Mouse (Mus musculus): ENCODE measurements at regions not wholly inside any gene's neighbourhood (a gene's known extent, or its start where the extent isn't known, plus 50 kb on each side); places are given as distances from the start of the nearest gene placed in this dataset.

DNA sequence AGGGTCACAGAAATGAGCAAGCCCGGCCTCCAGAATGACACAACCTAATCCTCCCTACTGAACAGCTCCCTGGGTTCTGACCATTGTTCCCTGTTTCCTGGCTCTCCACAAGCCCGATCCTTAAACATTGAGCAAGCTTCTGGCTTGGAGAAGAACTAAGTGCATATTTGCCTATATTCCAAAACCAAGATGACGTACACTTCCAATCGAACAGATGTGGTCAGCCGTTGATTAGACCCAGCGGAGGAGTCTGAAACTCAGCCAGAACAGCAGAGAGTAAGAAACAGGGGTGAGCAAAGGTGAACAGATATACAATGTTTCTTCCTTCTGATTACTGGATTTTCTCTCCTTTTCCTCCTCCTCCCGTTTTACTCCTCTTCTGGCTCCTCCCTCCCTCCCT lies 146.8 kb upstream of the Lyplal1 start:
- no peak for DNase-seq (ENCODE audit: low read depth, low spot score)
- no peaks in the 10 kb centered on the region for H3K27me3 ChIP-seq (ENCODE audit: control insufficient read depth in 1 of 2, insufficient read depth in 2 of 2, low read length in 2 of 2)
- no peaks in the 10 kb centered on the region for H3K9me3 ChIP-seq (replicated peaks; ENCODE audit: insufficient read depth, low read length)

GRCm38 (mm10) chr1:186263196-186263595 lies 146.1 kb upstream of the Lyplal1 start:
- no peak overlapping the region for H3K4me3 ChIP-seq (ENCODE audit: control insufficient read depth in 1 of 2, insufficient read depth in 1 of 2, low read depth in 2 of 2, low read length in 2 of 2)
- no peaks in the 10 kb centered on the region for H3K36me3 ChIP-seq (ENCODE audit: control insufficient read depth in 1 of 2, insufficient read depth in 2 of 2, low read length in 2 of 2)
- TF ChIP-seq NRF1 (IDR thresholded peaks at IDR 0.05; ENCODE audit: insufficient read depth, low read depth, low read length, poor library complexity, severe bottlenecking) (no peak), MXI1 (IDR thresholded peaks at IDR 0.05; ENCODE audit: low read depth, low read length) (no peak), GATA1 (IDR thresholded peaks at IDR 0.05; ENCODE audit: low read depth, low read length) (no peak), RCOR1 (IDR thresholded peaks at IDR 0.05; ENCODE audit: low read depth, low read length) (no peak), HCFC1 (IDR thresholded peaks at IDR 0.05; ENCODE audit: low read depth, low read length) (no peak), ETS1 (IDR thresholded peaks at IDR 0.05; ENCODE audit: low read depth, low read length) (no peak), TBP (IDR thresholded peaks at IDR 0.05; ENCODE audit: low read depth, low read length) (no peak), TAL1 (IDR thresholded peaks at IDR 0.05; ENCODE audit: low read length) (no peak), ZMIZ1 (IDR thresholded peaks at IDR 0.05; ENCODE audit: low read depth, low read length) (no peak), ZC3H11A (IDR thresholded peaks at IDR 0.05; ENCODE audit: low read depth, low read length) (no peak), CHD1 (IDR thresholded peaks at IDR 0.05; ENCODE audit: low read depth, low read length) (no peak), RAD21 (IDR thresholded peaks at IDR 0.05; ENCODE audit: low read depth, low read length) (no peak), POLR2A (IDR thresholded peaks at IDR 0.05; ENCODE audit: control insufficient read depth in 1 of 2, insufficient read depth in 1 of 2, low read depth in 1 of 2, low read length in 2 of 2, poor library complexity in 1 of 2) (no peak), USF1 (IDR thresholded peaks at IDR 0.05; ENCODE audit: low read depth, low read length) (no peak), MYC (IDR thresholded peaks at IDR 0.05; ENCODE audit: low read depth, low read length) (no peak), TCF12 (IDR thresholded peaks at IDR 0.05; ENCODE audit: low read depth, low read length) (no peak)
- no peaks in the 10 kb centered on the region for H3K79me2 ChIP-seq (ENCODE audit: control insufficient read depth, insufficient read depth, low read length, poor library complexity)
- H3K9ac ChIP-seq (ENCODE audit: control insufficient read depth, low read depth, low read length, poor library complexity, severe bottlenecking): no peak overlapping the region
- DNase-seq (ENCODE audit: low read depth, low spot score): no peak
- H3K4me1 ChIP-seq (ENCODE audit: control insufficient read depth in 1 of 2, insufficient read depth in 2 of 2, low read length in 2 of 2): no peaks in the 10 kb centered on the region
- no peaks in the 10 kb centered on the region for H3K27me3 ChIP-seq (ENCODE audit: control insufficient read depth in 1 of 2, insufficient read depth in 2 of 2, low read length in 2 of 2)
- H3K27ac ChIP-seq (ENCODE audit: control insufficient read depth, low read depth, low read length): no peak overlapping the region
- H3K9me3 ChIP-seq (replicated peaks; ENCODE audit: insufficient read depth, low read length): no peaks in the 10 kb centered on the region

More for the DNA sequence above, 146.8 kb upstream of the Lyplal1 start:
- Histone ChIP-seq H3K4me3 (ENCODE audit: control insufficient read depth in 1 of 2, insufficient read depth in 1 of 2, low read depth in 2 of 2, low read length in 2 of 2) (no peak overlapping the region), H3K9ac (ENCODE audit: control insufficient read depth, low read depth, low read length, poor library complexity, severe bottlenecking) (no peak overlapping the region), H3K36me3 (ENCODE audit: control insufficient read depth in 1 of 2, insufficient read depth in 2 of 2, low read length in 2 of 2) (no peaks in the 10 kb centered on the region), H3K4me1 (ENCODE audit: control insufficient read depth in 1 of 2, insufficient read depth in 2 of 2, low read length in 2 of 2) (no peaks in the 10 kb centered on the region), H3K79me2 (ENCODE audit: control insufficient read depth, insufficient read depth, low read length, poor library complexity) (no peaks in the 10 kb centered on the region), H3K27ac (ENCODE audit: control insufficient read depth, low read depth, low read length) (no peak overlapping the region)
- TF ChIP-seq GATA1 (IDR thresholded peaks at IDR 0.05; ENCODE audit: low read depth, low read length) (no peak), NRF1 (IDR thresholded peaks at IDR 0.05; ENCODE audit: insufficient read depth, low read depth, low read length, poor library complexity, severe bottlenecking) (no peak), RAD21 (IDR thresholded peaks at IDR 0.05; ENCODE audit: low read depth, low read length) (no peak), GABPA (IDR thresholded peaks at IDR 0.05; ENCODE audit: low read depth, low read length) (no peak), CHD1 (IDR thresholded peaks at IDR 0.05; ENCODE audit: low read depth, low read length) (no peak), NELFE (IDR thresholded peaks at IDR 0.05; ENCODE audit: low read depth, low read length) (no peak), USF2 (IDR thresholded peaks at IDR 0.05; ENCODE audit: borderline replicate concordance in 1 of 2, insufficient read depth in 1 of 2, low read depth in 1 of 2, low read length in 2 of 2) (no peak), KAT2A (conservative IDR thresholded peaks at IDR 0.05; ENCODE audit: low read depth, low read length) (no peak), POLR2AphosphoS2 (IDR thresholded peaks at IDR 0.05; ENCODE audit: low read length) (no peak), E2F4 (IDR thresholded peaks at IDR 0.05; ENCODE audit: borderline replicate concordance, low read depth, low read length) (no peak), ZMIZ1 (IDR thresholded peaks at IDR 0.05; ENCODE audit: low read depth, low read length) (no peak), TCF12 (IDR thresholded peaks at IDR 0.05; ENCODE audit: low read depth, low read length) (no peak), MAX (IDR thresholded peaks at IDR 0.05; ENCODE audit: low read length) (no peak), UBTF (IDR thresholded peaks at IDR 0.05; ENCODE audit: borderline replicate concordance, insufficient read depth, low read depth, low read length) (no peak), HCFC1 (IDR thresholded peaks at IDR 0.05; ENCODE audit: low read depth, low read length) (no peak), CTCF (IDR thresholded peaks at IDR 0.05 in 2 of 3, conservative IDR thresholded peaks at IDR 0.05 in 1 of 3; ENCODE audit: control insufficient read depth in 1 of 3, insufficient read depth in 1 of 3, low read depth in 2 of 3, low read length in 3 of 3, poor library complexity in 1 of 3, severe bottlenecking in 1 of 3) (no peak), ETS1 (IDR thresholded peaks at IDR 0.05; ENCODE audit: low read depth, low read length) (no peak), ZNF384 (IDR thresholded peaks at IDR 0.05; ENCODE audit: low read depth, low read length) (no peak)

All from MEL (cell line).